Mouse (Mus musculus) neutrophil, adult 5-6 weeks (primary cell): ENCODE results near the gene Asgr1. TPM values are rescaled to one million over a fixed set of nuclear protein-coding genes. Genes with fewer than 3 reads are reported as not detected.

Experiments used
- ATAC-seq: fragments of 151-379, 151-347 bp; 2 replicates; pipeline ENCODE4 v1.8.0; 2017; ENCODE audit warnings: mild to moderate bottlenecking, moderate TSS enrichment; ENCODE audit not compliant: insufficient number of reproducible peaks, poor library complexity, low FRiP score, severe bottlenecking; ENCODE audit errors: extremely low read depth
- total RNA-seq: library from RNA; stranded (forward); fragments of 200-1000 nt; gene quantifications from 2 replicates; pipeline ENCODE4 v1.2.3, GENCODE M21; 2017

Gene Asgr1
- total RNA-seq, 1 experiment from 2014 or later = not detected

GRCm38 (mm10) chr11:70053156-70053555, 729 bp upstream of the Asgr1 start:
- no peak for ATAC-seq

GRCm38 (mm10) chr11:70055618-70056214, 1.8 kb downstream of the Asgr1 start:
- peak; percentile 67 for ATAC-seq

- ATAC-seq = no peak
These were observed 3.9 kb downstream of the Asgr1 start for GRCm38 (mm10) chr11:70057805-70058204.

GRCm38 (mm10) chr11:70059930-70060329, 6.0 kb downstream of the Asgr1 start:
- ATAC-seq = no peak

GRCm38 (mm10) chr11:70063053-70063452, 9.2 kb downstream of the Asgr1 start:
- ATAC-seq = no peak

GRCm38 (mm10) chr11:70066701-70067100, 12.8 kb downstream of the Asgr1 start:
- ATAC-seq = no peak

- ATAC-seq = no peak
These were observed 14.4 kb downstream of the Asgr1 start for GRCm38 (mm10) chr11:70068245-70068644.

- ATAC-seq = no peak
These were observed 16.2 kb downstream of the Asgr1 start for GRCm38 (mm10) chr11:70070057-70070456.

GRCm38 (mm10) chr11:70070603-70071002, 16.7 kb downstream of the Asgr1 start:
- peak; percentile 14; the same call in 1 of the 2 replicates for ATAC-seq

GRCm38 (mm10) chr11:70074379-70075071, 20.6 kb downstream of the Asgr1 start:
- peak; percentile 57; the same call in 1 of the 2 replicates for ATAC-seq

- no peak for ATAC-seq
These were observed 21.7 kb downstream of the Asgr1 start for GRCm38 (mm10) chr11:70075581-70075980.

GRCm38 (mm10) chr11:70077441-70077840, 23.6 kb downstream of the Asgr1 start:
- no peak for ATAC-seq

- ATAC-seq = no peak
These were observed 25.3 kb downstream of the Asgr1 start for GRCm38 (mm10) chr11:70079175-70079574.

- peak; percentile 52; the same call in 1 of the 2 replicates for ATAC-seq
These were observed 26.0 kb downstream of the Asgr1 start for GRCm38 (mm10) chr11:70079928-70080327.

- ATAC-seq = no peak
These were observed 27.1 kb downstream of the Asgr1 start for GRCm38 (mm10) chr11:70080803-70081590.

GRCm38 (mm10) chr11:70084563-70084962, 30.7 kb downstream of the Asgr1 start:
- no peak for ATAC-seq

GRCm38 (mm10) chr11:70091986-70092783, 38.3 kb downstream of the Asgr1 start, which contains the start of gene Asgr2:
Gene Asgr2, plus strand, starts transcription at chr11:70092644.
- ATAC-seq = no peak

GRCm38 (mm10) chr11:70097396-70097795, 43.5 kb downstream of the Asgr1 start:
- no peak for ATAC-seq

GRCm38 (mm10) chr11:70099102-70099501, 45.2 kb downstream of the Asgr1 start:
- no peak for ATAC-seq
